Mouse (Mus musculus): ENCODE measurements around the gene Ssrp1.

GRCm38 (mm10) chr2:85047596-85048167, 10.6 kb downstream of the Ssrp1 start, which contains the start of gene Tnks1bp1:
- TF ChIP-seq CTCF (IDR thresholded peaks at IDR 0.05; ENCODE audit: extremely low read depth, insufficient read depth, low read length) (no peak), POLR2A (IDR thresholded peaks at IDR 0.05; ENCODE audit: extremely low read depth, insufficient read depth, low read length) (peak; percentile 35; the same call in 1 of the 2 replicates)
